Mouse (Mus musculus): ENCODE measurements at regions not wholly inside any gene's neighbourhood (a gene's known extent, or its start where the extent isn't known, plus 50 kb on each side); places are given as distances from the start of the nearest gene placed in this dataset.

GRCm38 (mm10) chr12:10272038-10272437 lies 97.7 kb upstream of the Nt5c1b start:
- TF ChIP-seq POLR2A (IDR thresholded peaks at IDR 0.05; ENCODE audit: insufficient read length, low read depth) = no peak
- TF ChIP-seq MYOD1 (IDR thresholded peaks at IDR 0.05; ENCODE audit: control insufficient read depth in 1 of 3, insufficient read length in 2 of 3, low read depth in 2 of 3) = no peak
- TF ChIP-seq POLR2AphosphoS2 (IDR thresholded peaks at IDR 0.05; ENCODE audit: insufficient read length, low read depth) = no peak
- no peak for TF ChIP-seq MAX (IDR thresholded peaks at IDR 0.05; ENCODE audit: low read depth)
- TF ChIP-seq USF1 (IDR thresholded peaks at IDR 0.05; ENCODE audit: low read depth) = no peak
- TF ChIP-seq MYOG (IDR thresholded peaks at IDR 0.05; ENCODE audit: control insufficient read depth in 1 of 3, insufficient read depth in 1 of 3, insufficient read length in 2 of 3, low read depth in 2 of 3) = no peak
- TF ChIP-seq SRF (IDR thresholded peaks at IDR 0.05; ENCODE audit: control insufficient read depth, insufficient read length, low read depth) = no peak
- no peak for TF ChIP-seq E2F4 (IDR thresholded peaks at IDR 0.05; ENCODE audit: insufficient read depth)
- no peak for TF ChIP-seq CEBPB (IDR thresholded peaks at IDR 0.05; ENCODE audit: insufficient read depth, poor library complexity, severe bottlenecking)

Data from myocyte (in vitro differentiated cells).